Mouse (Mus musculus) CH12.LX (cell line): ENCODE data around the gene Rabep1. TPM values are rescaled to one million over a fixed set of nuclear protein-coding genes. Genes with fewer than 3 reads are reported as not detected.
A peak's percentile ranks its signal among the peaks of the same experiment; 100 is the strongest.

Source experiments
- DNase-seq: peaks from one replicate; pipeline ENCODE4 v3.0.0-alpha.2; 2013; ENCODE audit errors: extremely low read depth
- H3K27ac ChIP-seq: 2 replicates; pipeline ENCODE4 v1.5.1; 2012; ENCODE audit warnings: low read depth, mild to moderate bottlenecking, control low read depth, moderate library complexity; ENCODE audit not compliant: insufficient read depth
- H3K27me3 ChIP-seq: replicated peaks from 2 replicates; pipeline ENCODE3; 2012; ENCODE audit warnings: inconsistent platforms
- H3K36me3 ChIP-seq, 2 experiments: replicated peaks in 1 of 2; 2 replicates each; pipeline versions ENCODE3 to v1.6.1; 2012; ENCODE audit warnings: inconsistent platforms in 1 of 2, low read length in 1 of 2, mild to moderate bottlenecking in 1 of 2, mixed read lengths in 1 of 2, moderate library complexity in 1 of 2; ENCODE audit not compliant: control insufficient read depth in 1 of 2, insufficient read depth in 1 of 2
- H3K4me1 ChIP-seq, 2 experiments: 2 replicates each; pipeline ENCODE4 v1.6.1; 2012; ENCODE audit warnings: inconsistent platforms in 1 of 2, moderate library complexity in 1 of 2; ENCODE audit not compliant: insufficient read depth in 2 of 2, control insufficient read depth in 1 of 2
- H3K4me2 ChIP-seq: 2 replicates; pipeline ENCODE4 v1.6.1; 2012; ENCODE audit warnings: low read depth, mild to moderate bottlenecking, control low read depth; ENCODE audit not compliant: poor library complexity, insufficient read depth, severe bottlenecking
- H3K4me3 ChIP-seq, 3 experiments: fragments of 150-350 bp in 1 of 3; sonication (generic) in 1 of 3; replicated peaks in 1 of 3; 2 replicates each; pipeline versions ENCODE3 to v1.5.1; 2011 to 2012; ENCODE audit warnings: low read depth in 2 of 3, low read length in 2 of 3, mild to moderate bottlenecking in 2 of 3, moderate library complexity in 2 of 3, control low read depth in 1 of 3, improper control_type of control experiment in 1 of 3, inconsistent platforms in 1 of 3, mixed read lengths in 1 of 3; ENCODE audit not compliant: poor library complexity in 1 of 3
- H3K79me2 ChIP-seq: replicated peaks from 2 replicates; pipeline ENCODE4 v1.6.1; 2012; ENCODE audit warnings: mild to moderate bottlenecking, moderate library complexity; ENCODE audit not compliant: control insufficient read depth, poor library complexity, insufficient read depth, severe bottlenecking; ENCODE audit errors: extremely low read depth
- H3K9ac ChIP-seq: 2 replicates; pipeline ENCODE4 v1.6.1; 2012; ENCODE audit warnings: low read depth, mild to moderate bottlenecking, control low read depth, moderate library complexity; ENCODE audit not compliant: insufficient read depth
- H3K9me3 ChIP-seq: replicated peaks from 2 replicates; pipeline ENCODE3; 2012; ENCODE audit warnings: low read length, inconsistent platforms, mixed read lengths
- CHD1 ChIP-seq: IDR thresholded peaks from 2 replicates; pipeline ENCODE4 v1.6.1; 2012; ENCODE audit warnings: low read depth, low read length, improper control_type of control experiment, inconsistent platforms
- CHD2 ChIP-seq: IDR thresholded peaks from 2 replicates; pipeline ENCODE4 v1.6.1; 2011; ENCODE audit warnings: low read length, improper control_type of control experiment
- CTCF ChIP-seq, 2 experiments: IDR thresholded peaks in 1 of 2; conservative IDR thresholded peaks in 1 of 2; 2 replicates each; pipeline ENCODE4 v1.5.1; 2011 to 2012; ENCODE audit warnings: low read depth in 2 of 2, low read length in 2 of 2, improper control_type of control experiment in 1 of 2, inconsistent platforms in 1 of 2, mild to moderate bottlenecking in 1 of 2, moderate library complexity in 1 of 2
- E2F4 ChIP-seq: IDR thresholded peaks from 2 replicates; pipeline ENCODE4 v1.6.1; 2011; ENCODE audit warnings: low read depth, low read length, improper control_type of control experiment; ENCODE audit not compliant: insufficient replicate concordance
- ELF1 ChIP-seq: IDR thresholded peaks from 2 replicates; pipeline ENCODE4 v1.6.1; 2014; ENCODE audit warnings: low read depth, mild to moderate bottlenecking, inconsistent platforms, low read length, improper control_type of control experiment
- ETS1 ChIP-seq: conservative IDR thresholded peaks from 2 replicates; pipeline ENCODE4 v1.6.1; 2012; ENCODE audit warnings: low read depth, mild to moderate bottlenecking, inconsistent platforms, low read length, improper control_type of control experiment, moderate library complexity
- GABPA ChIP-seq: IDR thresholded peaks from 2 replicates; pipeline ENCODE4 v1.6.1; 2012; ENCODE audit warnings: low read depth, low read length, improper control_type of control experiment, inconsistent platforms; ENCODE audit not compliant: insufficient replicate concordance
- HCFC1 ChIP-seq: IDR thresholded peaks from 2 replicates; pipeline ENCODE4 v1.6.1; 2012; ENCODE audit warnings: low read depth, mild to moderate bottlenecking, inconsistent platforms, low read length, improper control_type of control experiment
- IRF4 ChIP-seq: IDR thresholded peaks from 2 replicates; pipeline ENCODE4 v1.6.1; 2014; ENCODE audit warnings: low read depth, mild to moderate bottlenecking, inconsistent platforms, low read length, improper control_type of control experiment
- JUN ChIP-seq: IDR thresholded peaks from 2 replicates; pipeline ENCODE4 v1.6.1; 2011; ENCODE audit warnings: low read depth, mild to moderate bottlenecking, low read length, improper control_type of control experiment, moderate library complexity; ENCODE audit not compliant: insufficient read depth
- JUND ChIP-seq: conservative IDR thresholded peaks from 2 replicates; pipeline ENCODE4 v1.6.1; 2011; ENCODE audit warnings: low read depth, low read length, improper control_type of control experiment
- KAT2A ChIP-seq: IDR thresholded peaks from 2 replicates; pipeline ENCODE4 v1.6.1; 2012; ENCODE audit warnings: low read length, improper control_type of control experiment, inconsistent platforms; ENCODE audit not compliant: insufficient replicate concordance
- MAFK ChIP-seq: IDR thresholded peaks from 2 replicates; pipeline ENCODE4 v1.6.1; 2011; ENCODE audit warnings: low read length, improper control_type of control experiment; ENCODE audit not compliant: insufficient replicate concordance
- MAX ChIP-seq: IDR thresholded peaks from 2 replicates; pipeline ENCODE4 v1.6.1; 2011; ENCODE audit warnings: low read length, improper control_type of control experiment
- MEF2A ChIP-seq: IDR thresholded peaks from 2 replicates; pipeline ENCODE4 v1.6.1; 2014; ENCODE audit warnings: low read depth, mild to moderate bottlenecking, inconsistent platforms, low read length, improper control_type of control experiment, borderline replicate concordance
- MYC ChIP-seq: IDR thresholded peaks from 2 replicates; pipeline ENCODE4 v1.6.1; 2011; ENCODE audit warnings: low read depth, mild to moderate bottlenecking, improper control_type of control experiment, low read length
- NELFE ChIP-seq: IDR thresholded peaks from 2 replicates; pipeline ENCODE4 v1.6.1; 2011; ENCODE audit warnings: low read depth, low read length, improper control_type of control experiment
- NRF1 ChIP-seq: IDR thresholded peaks from 2 replicates; pipeline ENCODE4 v1.6.1; 2014; ENCODE audit warnings: low read depth, mild to moderate bottlenecking, inconsistent platforms, low read length, improper control_type of control experiment, moderate library complexity
- POLR2A ChIP-seq: IDR thresholded peaks from 2 replicates; pipeline ENCODE4 v1.6.1; 2011; ENCODE audit warnings: low read depth, mild to moderate bottlenecking, improper control_type of control experiment, low read length
- RAD21 ChIP-seq: IDR thresholded peaks from 2 replicates; pipeline ENCODE4 v1.6.1; 2011; ENCODE audit warnings: low read depth, mild to moderate bottlenecking, low read length, improper control_type of control experiment, moderate library complexity
- RCOR1 ChIP-seq: conservative IDR thresholded peaks from 2 replicates; pipeline ENCODE4 v1.6.1; 2012; ENCODE audit warnings: low read depth, mild to moderate bottlenecking, inconsistent platforms, low read length, improper control_type of control experiment
- SIN3A ChIP-seq: IDR thresholded peaks from 2 replicates; pipeline ENCODE4 v1.6.1; 2012; ENCODE audit warnings: low read length, improper control_type of control experiment, inconsistent platforms
- TCF12 ChIP-seq: IDR thresholded peaks from 2 replicates; pipeline ENCODE4 v1.6.1; 2014; ENCODE audit warnings: low read depth, mild to moderate bottlenecking, inconsistent platforms, low read length, improper control_type of control experiment
- USF2 ChIP-seq: conservative IDR thresholded peaks from 2 replicates; pipeline ENCODE4 v1.6.1; 2011; ENCODE audit warnings: low read depth, low read length, improper control_type of control experiment
- ZMIZ1 ChIP-seq: IDR thresholded peaks from 2 replicates; pipeline ENCODE4 v1.6.1; 2012; ENCODE audit warnings: low read depth, mild to moderate bottlenecking, inconsistent platforms, low read length, improper control_type of control experiment
- ZNF384 ChIP-seq: IDR thresholded peaks from 2 replicates; pipeline ENCODE4 v1.6.1; 2012; ENCODE audit warnings: low read depth, low read length, improper control_type of control experiment, inconsistent platforms
- dilution Hi-C: fragments of 300-500 bp; cut with MboI; formaldehyde crosslinking; loops from 2 replicates; pipeline ENCODE4 v1.14.3; 2020; ENCODE audit warnings: low sequenced_read_pairs; ENCODE audit not compliant: extremely low pct_unique_long_range_greater_than_20kb, extremely low pct_ligation_motif_present
- in situ Hi-C: fragments of 300-500 bp; cut with MboI; formaldehyde crosslinking; loops from 3 replicates; pipeline ENCODE4 v1.14.3; 2019; ENCODE audit warnings: low sequenced_read_pairs, low pct_ligation_motif_present, low pct_unique_long_range_greater_than_20kb, mixed read lengths
- polyA plus RNA-seq: library from polyadenylated mRNA; unstranded; fragments of >175 nt; gene quantifications from 2 replicates; pipeline ENCODE4 v1.2.1, GENCODE M21; 2012; ENCODE audit warnings: low read depth; ENCODE audit not compliant: insufficient read length
- total RNA-seq, 2 experiments: library from RNA; depleted of rRNA; stranded (reverse); fragments of 300-350 nt in 1 of 2; fragments of >200 nt in 1 of 2; gene quantifications; 2 replicates each; pipeline ENCODE4 v1.2.3; 2012 to 2014

Rabep1 gene
- total and polyA plus RNA-seq, 3 experiments, result 22.3 to 28.3 (median 26.1) TPM

- peaks cover 7% of the 10 kb centered on the region for H3K27me3 ChIP-seq
- in situ Hi-C loops, result no loop called here
- no peak for DNase-seq
- no peaks in the 10 kb centered on the region for H3K9me3 ChIP-seq
- H3K4me3 ChIP-seq, result peak overlapping the region; percentile 66 to 86 (median 82)
- no peak for TF ChIP-seq CHD2
- peak; percentile 4; the same call in 1 of the 2 replicates for TF ChIP-seq NELFE
- TF ChIP-seq CHD1, result peak; percentile 89
- no peak for TF ChIP-seq ETS1
- no peak for TF ChIP-seq CTCF (conservative IDR thresholded peaks at IDR 0.05 in 1 of 2, IDR thresholded peaks at IDR 0.05 in 1 of 2; ENCODE audit: low read depth in 2 of 2, low read length in 2 of 2)
- no peak for TF ChIP-seq GABPA
- TF ChIP-seq MYC, result 0 out of 2 replicates have a peak, but pooled peaks have one; percentile 20
- no peak for TF ChIP-seq TCF12
- no peak for TF ChIP-seq KAT2A
- no peaks in the 10 kb centered on the region for H3K36me3 ChIP-seq
- dilution Hi-C loops, result no loop called here
- peaks cover 24% of the 10 kb centered on the region for H3K79me2 ChIP-seq
- peak overlapping the region; percentile 74 for H3K9ac ChIP-seq
- no peak overlapping the region for H3K27ac ChIP-seq
- peaks cover 3 to 44% of the 10 kb centered on the region in 2 experiments for H3K4me1 ChIP-seq
- peak overlapping the region; percentile 95 for H3K4me2 ChIP-seq
Measured at GRCm38 (mm10) chr11:70845457-70845978, 940 bp downstream of the Rabep1 start.

GRCm38 (mm10) chr11:70846029-70846428 lies 1.5 kb downstream of the Rabep1 start:
- no peak for DNase-seq
- dilution Hi-C loops, result no loop called here
- Histone ChIP-seq H3K79me2 (peaks cover 29% of the 10 kb centered on the region), H3K9ac (peak overlapping the region; percentile 74), H3K4me1 (peaks cover 3 to 44% of the 10 kb centered on the region in 2 experiments), H3K27me3 (peaks cover 7% of the 10 kb centered on the region), H3K27ac (no peak overlapping the region), H3K4me3 (peak overlapping the region; percentile 66 to 86 (median 82))
- TF ChIP-seq JUN, result no peak
- TF ChIP-seq IRF4, result 0 out of 2 replicates have a peak, but pooled peaks have one; percentile 3
- TF ChIP-seq ETS1, result no peak
- 0 out of 2 replicates have a peak, but pooled peaks have one; percentile 8 for TF ChIP-seq MYC
- no peak for TF ChIP-seq NRF1
- TF ChIP-seq, all 38 proteins: peak for 2
- Histone ChIP-seq H3K9me3 (no peaks in the 10 kb centered on the region), H3K4me2 (peak overlapping the region; percentile 95), H3K36me3 (no peaks in the 10 kb centered on the region)
- in situ Hi-C loops, result no loop called here

GRCm38 (mm10) chr11:70860371-70860770 lies 15.8 kb downstream of the Rabep1 start:
- H3K36me3 ChIP-seq, result peaks cover 0 to 14% of the 10 kb centered on the region in 2 experiments
- H3K9me3 ChIP-seq, result no peaks in the 10 kb centered on the region
- TF ChIP-seq ZMIZ1, result no peak
- no peak for TF ChIP-seq GABPA
- TF ChIP-seq MAFK, result no peak
- TF ChIP-seq POLR2A, result no peak
- TF ChIP-seq NRF1, result no peak
- TF ChIP-seq SIN3A, result no peak
- TF ChIP-seq E2F4, result no peak
- TF ChIP-seq RCOR1, result no peak
- TF ChIP-seq ELF1, result no peak
- no peak for TF ChIP-seq MAX
- TF ChIP-seq CHD1, result no peak
- no peak for TF ChIP-seq MEF2A
- no peak for TF ChIP-seq USF2
- no peak for TF ChIP-seq ZNF384
- TF ChIP-seq JUND, result no peak
- TF ChIP-seq JUN, result no peak
- TF ChIP-seq RAD21, result no peak
- TF ChIP-seq HCFC1, result no peak
- TF ChIP-seq, all 38 proteins: peak for 0
- in situ Hi-C loops, result no loop called here
- Histone ChIP-seq H3K27ac (no peak overlapping the region), H3K27me3 (no peaks in the 10 kb centered on the region), H3K4me2 (no peak overlapping the region), H3K4me3 (no peak overlapping the region), H3K9ac (no peak overlapping the region), H3K79me2 (peaks cover 14% of the 10 kb centered on the region), H3K4me1 (peaks cover 0 to 40% of the 10 kb centered on the region in 2 experiments; a peak in 2 of 4 replicates)
- DNase-seq, result no peak
- dilution Hi-C loops, result no loop called here
